Mouse (Mus musculus) intestine, postnatal 0 days (tissue): ENCODE data around the gene Prl2c3. TPM values are rescaled to one million over a fixed set of nuclear protein-coding genes. Genes with fewer than 3 reads are reported as not detected.
"Not testable (repeated sequence)": the region's sequence is repeated elsewhere in the genome, so short reads cannot be mapped to it uniquely, and the experiment has no call there.

Experiments
- ATAC-seq: fragments of 200-750 bp; cut with Nextera tagmentation; 2 replicates; pipeline ENCODE4 v1.8.0; 2017; ENCODE audit warnings: mild to moderate bottlenecking, moderate TSS enrichment, moderate library complexity
- H3K27ac ChIP-seq: fragments of 300-500 bp; sonication (generic); 2 replicates; pipeline ENCODE4 v1.5.1; 2014; ENCODE audit warnings: mild to moderate bottlenecking, low read depth, low read length, moderate library complexity
- H3K27me3 ChIP-seq: fragments of 300-500 bp; sonication (generic); replicated peaks from 2 replicates; pipeline ENCODE4 v1.6.1; 2014; ENCODE audit warnings: low read length, mixed read lengths; ENCODE audit not compliant: control insufficient read depth, insufficient read depth
- H3K36me3 ChIP-seq: fragments of 300-500 bp; sonication (generic); 2 replicates; pipeline ENCODE4 v1.6.1; 2014; ENCODE audit warnings: mild to moderate bottlenecking, moderate library complexity; ENCODE audit not compliant: control insufficient read depth, insufficient read depth
- H3K4me1 ChIP-seq: fragments of 300-500 bp; sonication (generic); replicated peaks from 2 replicates; pipeline ENCODE4 v1.6.1; 2014; ENCODE audit warnings: antibody characterized with exemption, low read length, mixed read lengths; ENCODE audit not compliant: control insufficient read depth, insufficient read depth
- H3K4me2 ChIP-seq: fragments of 300-500 bp; sonication (generic); replicated peaks from 2 replicates; pipeline ENCODE4 v1.6.1; 2014; ENCODE audit warnings: low read depth, mild to moderate bottlenecking, moderate library complexity
- H3K4me3 ChIP-seq: fragments of 300-500 bp; sonication (generic); 2 replicates; pipeline ENCODE4 v1.5.1; 2014; ENCODE audit warnings: low read depth, low read length
- H3K9ac ChIP-seq: fragments of 300-500 bp; sonication (generic); 2 replicates; pipeline ENCODE4 v1.6.1; 2014; ENCODE audit warnings: mild to moderate bottlenecking, low read depth, low read length
- H3K9me3 ChIP-seq: fragments of 300-500 bp; sonication (generic); 2 replicates; pipeline ENCODE4 v1.6.1; 2016; ENCODE audit warnings: mixed run types; ENCODE audit not compliant: control insufficient read depth
- CTCF ChIP-seq: sonication (generic); IDR thresholded peaks from 2 replicates; pipeline ENCODE4 v1.5.1; 2016; ENCODE audit warnings: low read depth, mild to moderate bottlenecking, control low read depth, antibody characterized with exemption, moderate library complexity
- WGBS: fragments of 180-500 bp; shearing (Covaris S2); extraction: QIAGEN DNeasy Blood & Tissue Kit; methylation state at CpG from one replicate; pipeline ENCODE4 v1.1.7; 2014; 5-methylcytosine and 5-hydroxymethylcytosine counted together
- polyA plus RNA-seq: library from polyadenylated mRNA; unstranded; fragments of >200 nt; fragmentation: Nextera tagmentation; extraction: Ambion mirVana; gene quantifications from 2 replicates; pipeline ENCODE4 v1.2.1, GENCODE M21; 2015

Prl2c3 gene
- polyA plus RNA-seq, 1 experiment from 2014 or later, result not detected

GRCm38 (mm10) chr13:12809591-12809990 lies 9.7 kb upstream of the Prl2c3 start:
- no peak overlapping the region for H3K27ac ChIP-seq
- no peaks in the 10 kb centered on the region for H3K4me1 ChIP-seq
- no peaks in the 10 kb centered on the region; the same call in 1 of the 2 replicates for H3K9me3 ChIP-seq
- H3K9ac ChIP-seq, result no peak overlapping the region
- ATAC-seq, result no peak
- H3K27me3 ChIP-seq, result no peaks in the 10 kb centered on the region
- H3K36me3 ChIP-seq, result no peaks in the 10 kb centered on the region
- H3K4me2 ChIP-seq, result no peak overlapping the region
- no peak overlapping the region for H3K4me3 ChIP-seq
- 52% methylated on average over 2 of the region's 2 CpGs for WGBS
- no peak for TF ChIP-seq CTCF

- not testable (repeated sequence) for H3K9me3 ChIP-seq, H3K4me1 ChIP-seq, H3K36me3 ChIP-seq, ATAC-seq, H3K4me2 ChIP-seq, H3K9ac ChIP-seq, H3K4me3 ChIP-seq, H3K27ac ChIP-seq, H3K27me3 ChIP-seq
- WGBS, result 65% methylated on average over 3 of the region's 3 CpGs
Measured at GRCm38 (mm10) chr13:12808793-12809512, 9.1 kb upstream of the Prl2c3 start.

GRCm38 (mm10) chr13:12806496-12806895 lies 6.6 kb upstream of the Prl2c3 start:
- not testable (repeated sequence) for H3K27ac ChIP-seq, H3K27me3 ChIP-seq, H3K4me3 ChIP-seq, H3K36me3 ChIP-seq, H3K9me3 ChIP-seq, ATAC-seq, H3K4me2 ChIP-seq, H3K9ac ChIP-seq, H3K4me1 ChIP-seq
- WGBS, result 64% methylated on average over 3 of the region's 4 CpGs

GRCm38 (mm10) chr13:12769442-12770091 lies 30.3 kb downstream of the Prl2c3 start:
- H3K27me3 ChIP-seq, H3K36me3 ChIP-seq, H3K4me2 ChIP-seq, H3K27ac ChIP-seq, H3K4me3 ChIP-seq, H3K9me3 ChIP-seq, ATAC-seq, H3K9ac ChIP-seq, H3K4me1 ChIP-seq: not testable (repeated sequence)
- WGBS, result 82% methylated on average over 6 of the region's 6 CpGs

Other genes starting within 250 kb of the Prl2c3 start
- gene Ero1lb, start 234.2 kb downstream of the Prl2c3 start, polyA plus RNA-seq, result 6.1 and 6.5 TPM in 2 replicates
- not detected in 2 replicates for gene Prl2c2, start 205.3 kb upstream of the Prl2c3 start, polyA plus RNA-seq